Mouse (Mus musculus): ENCODE measurements around the gene Tas2r143.

DNA sequence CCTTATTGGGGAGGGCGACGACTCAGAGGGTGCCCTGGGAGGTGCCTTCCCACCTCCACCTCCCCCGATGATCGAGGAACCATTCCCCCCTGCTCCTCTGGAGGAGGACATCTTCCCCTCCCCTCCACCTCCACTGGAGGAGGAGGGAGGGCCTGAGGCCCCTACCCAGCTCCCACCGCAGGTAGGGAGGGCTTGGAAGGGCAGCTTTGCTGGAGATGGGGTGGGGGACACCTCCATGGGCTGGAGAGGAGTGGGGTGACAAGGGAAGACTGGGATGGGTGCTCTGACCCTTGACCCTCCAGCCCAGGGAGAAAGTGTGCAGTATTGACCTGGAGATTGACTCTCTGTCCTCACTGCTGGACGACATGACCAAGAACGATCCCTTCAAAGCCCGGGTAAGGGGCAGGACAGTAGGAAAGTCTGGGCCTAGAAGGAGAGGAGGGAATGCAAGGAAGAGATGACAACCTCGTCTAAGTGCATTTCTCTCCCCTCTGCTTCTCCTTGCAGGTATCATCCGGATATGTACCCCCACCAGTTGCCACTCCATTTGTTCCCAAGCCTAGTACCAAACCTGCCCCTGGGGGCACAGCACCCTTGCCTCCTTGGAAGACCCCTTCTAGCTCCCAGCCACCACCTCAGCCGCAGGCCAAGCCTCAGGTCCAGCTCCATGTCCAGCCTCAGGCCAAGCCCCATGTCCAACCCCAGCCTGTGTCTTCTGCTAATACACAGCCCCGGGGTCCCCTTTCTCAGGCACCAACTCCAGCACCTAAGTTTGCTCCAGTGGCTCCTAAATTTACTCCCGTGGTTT, 48.9 kb upstream of the Tas2r143 start:
- TF ChIP-seq POLR2A (IDR thresholded peaks at IDR 0.05; ENCODE audit: borderline replicate concordance, extremely low read depth, insufficient read depth, insufficient read length, poor library complexity, severe bottlenecking) (no peak), CTCF (IDR thresholded peaks at IDR 0.05; ENCODE audit: borderline replicate concordance, extremely low read depth, insufficient read depth, insufficient read length) (no peak)

All from brain, embryonic 14.5 days (tissue).